Mouse (Mus musculus) ES-Bruce4 (cell line): Measurements from ENCODE around the gene Specc1. TPM values are rescaled to one million over a fixed set of nuclear protein-coding genes. Genes with fewer than 3 reads are reported as not detected.

Experiments used
- H3K27ac ChIP-seq: 2 replicates; pipeline ENCODE4 v1.5.1; 2012; ENCODE audit warnings: low read length, inconsistent platforms; ENCODE audit not compliant: insufficient read depth
- H3K27me3 ChIP-seq: 2 replicates; pipeline ENCODE4 v1.6.1; 2012; ENCODE audit warnings: mild to moderate bottlenecking, low read length, inconsistent platforms; ENCODE audit not compliant: control insufficient read depth, poor library complexity, insufficient read depth, severe bottlenecking
- H3K36me3 ChIP-seq: 2 replicates; pipeline ENCODE4 v1.6.1; 2012; ENCODE audit warnings: inconsistent platforms, mild to moderate bottlenecking, low read length, moderate library complexity; ENCODE audit not compliant: control insufficient read depth, poor library complexity, insufficient read depth, severe bottlenecking
- H3K4me1 ChIP-seq: one replicate; pipeline ENCODE4 v1.8.1; 2011; ENCODE audit warnings: low read length; ENCODE audit not compliant: control insufficient read depth, insufficient read depth
- H3K4me3 ChIP-seq: 2 replicates; pipeline ENCODE4 v1.5.1; 2011; ENCODE audit warnings: low read depth, mild to moderate bottlenecking, low read length
- H3K9ac ChIP-seq: 2 replicates; pipeline ENCODE4 v1.6.1; 2012; ENCODE audit warnings: low read depth, mild to moderate bottlenecking, inconsistent platforms; ENCODE audit not compliant: poor library complexity, severe bottlenecking
- H3K9me3 ChIP-seq: replicated peaks from 2 replicates; pipeline ENCODE4 v1.6.1; 2012; ENCODE audit warnings: mild to moderate bottlenecking, low read length, inconsistent platforms; ENCODE audit not compliant: control insufficient read depth, poor library complexity, insufficient read depth, severe bottlenecking
- CTCF ChIP-seq: IDR thresholded peaks from one replicate; pipeline ENCODE4 v1.8.1; 2011; ENCODE audit warnings: low read depth, low read length
- EP300 ChIP-seq: IDR thresholded peaks from 2 replicates; pipeline ENCODE4 v1.6.1; 2011; ENCODE audit warnings: low read depth, low read length; ENCODE audit not compliant: insufficient read depth
- POLR2A ChIP-seq: IDR thresholded peaks from one replicate; pipeline ENCODE4 v1.8.1; 2011; ENCODE audit warnings: low read length; ENCODE audit not compliant: insufficient read depth
- polyA plus RNA-seq: library from polyadenylated mRNA; stranded (reverse); fragments of >200 nt; gene quantifications from 2 replicates; pipeline ENCODE4 v1.2.4, GENCODE M21; 2011; ENCODE audit warnings: low read depth; ENCODE audit not compliant: missing spikeins, insufficient read depth, insufficient read length

Gene Specc1
- polyA plus RNA-seq, 1 experiment, result 32.1 TPM

- Histone ChIP-seq H3K4me1 (no peaks in the 10 kb centered on the region), H3K4me3 (no peak overlapping the region), H3K9ac (no peak overlapping the region), H3K36me3 (no peaks in the 10 kb centered on the region), H3K27ac (no peak overlapping the region), H3K9me3 (no peaks in the 10 kb centered on the region), H3K27me3 (no peaks in the 10 kb centered on the region)
- no peak for TF ChIP-seq CTCF
- no peak for TF ChIP-seq EP300
- no peak for TF ChIP-seq POLR2A
Measured at GRCm38 (mm10) chr11:62072406-62072805, 115.8 kb downstream of the Specc1 start.

DNA sequence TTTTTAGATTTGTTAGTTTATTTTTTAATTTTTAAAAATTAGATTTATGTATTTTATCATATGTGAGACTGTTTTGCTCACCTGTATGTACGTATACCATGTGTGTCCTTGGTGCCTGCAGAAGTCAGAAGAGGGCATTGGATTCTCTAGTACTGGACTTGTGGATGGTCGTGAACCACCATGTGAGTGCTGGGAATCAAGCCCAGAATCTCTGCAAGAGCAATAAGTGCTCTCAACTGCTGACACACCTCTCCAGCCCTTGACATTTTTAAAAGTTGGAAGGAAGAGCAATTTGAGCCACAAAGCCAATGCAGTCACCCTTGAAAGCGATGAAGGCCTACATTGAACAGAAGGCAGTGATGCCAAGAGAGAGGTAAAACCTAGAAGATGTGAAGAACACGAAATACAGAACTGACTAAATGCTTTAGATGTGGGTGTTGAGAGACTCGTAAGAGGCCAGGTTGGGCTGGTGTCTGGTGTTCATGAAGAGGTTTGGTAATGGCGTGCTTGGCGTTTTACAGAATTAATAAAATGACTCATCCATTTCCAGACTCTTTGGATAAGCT is 117.1 kb downstream of the Specc1 start:
- H3K27me3 ChIP-seq, result no peaks in the 10 kb centered on the region
- no peak for TF ChIP-seq POLR2A
- TF ChIP-seq CTCF, result no peak
- TF ChIP-seq EP300, result no peak
- H3K9me3 ChIP-seq, result no peaks in the 10 kb centered on the region
- no peak overlapping the region for H3K27ac ChIP-seq
- H3K4me3 ChIP-seq, result no peak overlapping the region
- H3K9ac ChIP-seq, result no peak overlapping the region
- no peaks in the 10 kb centered on the region for H3K36me3 ChIP-seq
- H3K4me1 ChIP-seq, result no peaks in the 10 kb centered on the region

GRCm38 (mm10) chr11:62074578-62074977 is 118.0 kb downstream of the Specc1 start:
- no peaks in the 10 kb centered on the region for H3K4me1 ChIP-seq
- no peak overlapping the region for H3K9ac ChIP-seq
- no peak overlapping the region; the same call in 1 of the 2 replicates for H3K27ac ChIP-seq
- H3K4me3 ChIP-seq, result no peak overlapping the region
- TF ChIP-seq EP300 (no peak), POLR2A (no peak), CTCF (no peak)
- no peaks in the 10 kb centered on the region for H3K9me3 ChIP-seq
- H3K36me3 ChIP-seq, result no peaks in the 10 kb centered on the region
- H3K27me3 ChIP-seq, result no peaks in the 10 kb centered on the region

GRCm38 (mm10) chr11:62075071-62075470 is 118.5 kb downstream of the Specc1 start:
- no peak for TF ChIP-seq EP300
- TF ChIP-seq CTCF, result no peak
- no peak for TF ChIP-seq POLR2A

GRCm38 (mm10) chr11:62075551-62075950 is 119.0 kb downstream of the Specc1 start:
- no peak for TF ChIP-seq POLR2A
- no peak for TF ChIP-seq EP300
- no peak for TF ChIP-seq CTCF
- Histone ChIP-seq H3K9ac (no peak overlapping the region), H3K27me3 (no peaks in the 10 kb centered on the region), H3K4me1 (no peaks in the 10 kb centered on the region), H3K36me3 (no peaks in the 10 kb centered on the region), H3K4me3 (no peak overlapping the region), H3K27ac (no peak overlapping the region), H3K9me3 (no peaks in the 10 kb centered on the region)

More at GRCm38 (mm10) chr11:62075071-62075470, 118.5 kb downstream of the Specc1 start:
- Histone ChIP-seq H3K9me3 (no peaks in the 10 kb centered on the region), H3K9ac (no peak overlapping the region), H3K4me1 (no peaks in the 10 kb centered on the region), H3K27ac (no peak overlapping the region), H3K36me3 (no peaks in the 10 kb centered on the region), H3K4me3 (no peak overlapping the region), H3K27me3 (no peaks in the 10 kb centered on the region)

DNA sequence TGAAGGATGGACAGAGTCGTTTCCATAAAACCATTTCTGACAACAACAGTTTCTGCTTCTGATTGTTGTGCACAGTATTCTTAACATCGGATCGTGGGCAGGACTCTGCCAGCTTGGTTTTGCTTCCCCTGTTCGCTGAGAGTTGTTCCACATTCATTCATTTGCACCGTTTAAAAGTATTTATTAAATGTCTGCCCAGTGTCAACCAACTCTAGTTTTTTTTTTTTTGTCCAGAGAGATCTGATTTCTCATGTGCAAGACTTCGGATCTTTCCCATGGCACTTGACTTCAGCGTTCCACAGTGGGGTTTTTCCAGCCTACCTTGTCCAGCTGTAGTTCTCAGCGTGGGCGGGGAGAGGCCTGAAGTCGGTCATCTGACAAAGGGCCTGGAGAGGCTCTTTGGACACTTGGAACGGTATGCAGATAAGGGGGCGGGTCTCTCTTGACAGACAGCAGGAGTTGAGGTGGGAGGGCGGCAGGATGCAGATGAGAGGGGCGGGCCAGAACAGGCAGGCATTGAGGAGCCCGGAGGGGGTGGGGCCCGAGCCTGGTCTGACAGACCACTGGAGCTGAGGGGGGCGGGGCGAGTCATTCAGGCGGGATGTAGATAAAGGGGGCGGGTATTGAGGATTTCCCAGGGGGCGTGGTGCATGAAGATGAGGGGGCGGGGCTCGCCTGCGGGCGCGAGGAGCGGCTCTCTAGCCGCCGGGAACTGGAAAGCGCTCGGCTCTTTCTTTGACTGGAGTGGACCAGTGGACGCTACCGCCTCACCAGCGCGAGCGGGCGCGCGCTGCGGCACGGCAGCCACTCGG is 120.0 kb downstream of the Specc1 start:
- H3K4me3 ChIP-seq, result peak overlapping the region; percentile 76
- TF ChIP-seq CTCF (no peak), POLR2A (no peak), EP300 (no peak)
- H3K4me1 ChIP-seq, result no peaks in the 10 kb centered on the region
- peak overlapping the region; percentile 77 for H3K9ac ChIP-seq
- no peaks in the 10 kb centered on the region for H3K27me3 ChIP-seq
- H3K27ac ChIP-seq, result no peak overlapping the region
- no peaks in the 10 kb centered on the region for H3K9me3 ChIP-seq
- H3K36me3 ChIP-seq, result no peaks in the 10 kb centered on the region
